Mouse (Mus musculus) thymus, adult 2 months (tissue): ENCODE results near the gene Naa35.

ENCODE experiments used
- CTCF ChIP-seq: fragments of 200-500 bp; IDR thresholded peaks from 2 replicates; pipeline ENCODE4 v1.5.1; 2012; ENCODE audit warnings: mild to moderate bottlenecking, control low read depth, low read length, moderate library complexity, borderline replicate concordance; ENCODE audit not compliant: control insufficient read depth, poor library complexity, insufficient read depth; ENCODE audit errors: extremely low read depth
- POLR2A ChIP-seq: fragments of 200-500 bp; IDR thresholded peaks from 2 replicates; pipeline ENCODE4 v1.6.1; 2012; ENCODE audit warnings: mild to moderate bottlenecking, low read length, control low read depth, moderate library complexity; ENCODE audit not compliant: control insufficient read depth, poor library complexity, insufficient read depth; ENCODE audit errors: extremely low read depth

DNA sequence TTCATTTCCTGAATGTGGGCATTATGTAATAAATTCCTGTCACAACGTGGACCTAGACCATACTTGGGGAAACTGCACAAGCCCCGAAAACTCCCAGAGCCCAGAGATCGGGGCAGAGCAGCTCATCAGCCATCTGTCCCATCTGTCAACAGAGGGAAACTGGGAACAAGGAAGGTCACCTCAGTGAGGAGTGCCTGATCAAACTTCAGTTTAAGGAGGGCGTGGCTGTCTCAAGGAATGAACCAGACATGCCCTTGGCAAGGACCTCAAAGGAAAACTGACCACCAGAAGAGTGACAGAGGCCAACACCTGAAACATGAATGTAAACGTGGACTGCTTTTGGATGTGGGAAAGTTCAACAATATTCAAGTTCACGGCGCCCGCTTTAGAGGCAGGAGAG is 76.3 kb downstream of the Naa35 start:
- no peak for TF ChIP-seq CTCF
- no peak for TF ChIP-seq POLR2A
